Mouse (Mus musculus): ENCODE measurements around the gene Amigo1. TPM values are rescaled to one million over a fixed set of nuclear protein-coding genes. Genes with fewer than 3 reads are reported as not detected.

Gene Amigo1
- polyA plus RNA-seq, 1 experiment from 2014 or later = 11.3 TPM

DNA sequence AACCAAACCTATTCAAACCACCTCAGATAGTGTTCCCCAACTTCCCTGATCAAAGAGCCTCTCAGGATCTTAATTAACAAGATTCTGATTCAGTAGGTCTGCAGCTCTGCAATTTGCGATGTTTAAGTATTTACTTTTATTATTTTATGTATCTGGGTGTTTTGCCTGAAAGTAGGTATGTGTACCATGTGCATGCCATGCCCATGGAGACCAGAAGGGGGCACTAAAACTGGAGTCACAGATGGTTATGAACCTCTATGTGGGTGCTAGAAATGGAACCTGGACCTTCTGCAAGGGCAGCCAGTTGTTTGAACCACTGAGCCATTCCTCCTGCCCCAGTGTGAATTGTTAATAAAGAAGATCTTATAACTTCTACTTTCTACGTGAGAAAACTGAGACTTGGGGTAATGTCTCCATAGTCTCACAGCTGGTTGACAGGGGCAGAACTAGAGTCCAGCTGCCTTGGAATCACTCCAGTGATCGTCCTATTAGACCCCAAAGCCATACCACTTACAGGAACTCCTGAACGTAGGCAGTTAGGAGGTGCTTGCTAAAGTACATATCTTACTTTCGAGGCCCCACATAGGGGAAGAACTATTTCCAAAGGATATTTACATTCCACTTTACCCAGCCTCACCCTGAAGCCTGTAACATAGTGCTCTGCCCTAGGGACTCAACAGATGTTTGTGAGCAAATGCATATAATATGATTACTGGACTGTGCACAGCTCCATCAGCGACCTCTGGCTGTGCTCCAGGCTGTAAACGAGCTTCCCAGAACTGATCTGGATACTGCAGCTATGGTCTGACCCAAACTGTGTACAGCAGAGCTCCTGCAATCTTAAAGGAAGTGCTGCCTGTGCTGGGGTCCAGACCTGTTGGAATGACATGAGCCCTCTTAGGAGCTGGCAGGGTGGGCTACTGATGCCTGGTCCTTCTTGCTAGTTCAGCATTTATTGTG, 7.1 kb upstream of the Amigo1 start:
- Histone ChIP-seq H3K9ac (no peak overlapping the region), H3K27ac (no peak overlapping the region), H3K4me2 (replicated peaks) (no peak overlapping the region), H3K9me3 (ENCODE audit: control insufficient read depth, low read length) (no peaks in the 10 kb centered on the region), H3K4me3 (replicated peaks; ENCODE audit: low read length) (no peak overlapping the region), H3K4me1 (replicated peaks; ENCODE audit: control insufficient read depth, insufficient read depth, low read length) (peaks cover 16% of the 10 kb centered on the region), H3K36me3 (replicated peaks; ENCODE audit: control insufficient read depth, insufficient read depth) (no peaks in the 10 kb centered on the region), H3K27me3 (ENCODE audit: control insufficient read depth, insufficient read depth, low read length) (no peaks in the 10 kb centered on the region)
- DNase-seq (ENCODE audit: low spot score) (no peak), ATAC-seq (ENCODE audit: low FRiP score) (no peak)
- 76% methylated on average over 7 of the region's 7 CpGs for WGBS

DNA sequence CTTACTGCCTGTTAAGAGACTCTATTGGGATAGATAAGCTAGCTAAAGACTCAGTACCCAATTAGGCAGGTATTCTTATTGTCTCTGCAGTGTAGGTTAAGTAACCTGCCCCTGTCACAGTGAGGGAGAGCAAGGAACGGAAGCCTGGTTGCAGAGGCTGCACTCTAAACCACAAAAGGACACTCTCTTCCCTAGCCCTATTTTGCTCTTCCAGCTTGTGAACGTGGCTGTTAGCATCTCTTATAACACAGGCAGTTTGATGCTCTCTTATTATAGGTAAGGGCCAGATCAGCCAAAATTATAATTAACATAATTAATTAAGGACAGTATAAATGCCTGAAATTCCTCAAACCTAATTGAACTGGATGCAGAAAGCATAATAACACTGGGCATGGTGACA, 5.6 kb upstream of the Amigo1 start:
- WGBS = 39% methylated on average over 2 of the region's 2 CpGs
- no peak overlapping the region for H3K9ac ChIP-seq
- H3K4me3 ChIP-seq (replicated peaks; ENCODE audit: low read length) = no peak overlapping the region

DNA sequence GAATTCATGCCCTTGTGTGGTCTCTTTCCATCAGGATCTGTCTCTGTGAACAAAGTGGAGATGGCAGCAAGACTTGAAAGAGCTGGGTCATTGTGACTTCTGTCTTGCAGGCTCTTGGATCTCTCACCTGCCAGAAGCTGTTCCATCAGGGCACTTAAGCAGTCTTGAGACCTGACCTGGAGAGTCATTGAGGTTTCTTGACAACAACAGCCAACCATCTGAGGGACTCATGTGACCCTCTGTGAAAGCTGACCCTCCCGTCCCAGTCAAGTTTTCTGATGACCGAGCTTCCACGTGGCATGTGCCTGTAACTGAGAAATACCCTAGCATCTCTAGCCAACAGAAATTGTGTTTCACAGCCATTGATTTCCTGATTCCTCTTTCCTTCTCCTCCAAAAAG, 1.4 kb upstream of the Amigo1 start:
- Histone ChIP-seq H3K9ac (no peak overlapping the region), H3K4me3 (replicated peaks; ENCODE audit: low read length) (no peak overlapping the region), H3K36me3 (replicated peaks; ENCODE audit: control insufficient read depth, insufficient read depth) (peaks cover 7% of the 10 kb centered on the region; the same call in 1 of the 2 replicates), H3K4me2 (replicated peaks) (no peak overlapping the region), H3K27ac (no peak overlapping the region), H3K27me3 (ENCODE audit: control insufficient read depth, insufficient read depth, low read length) (peaks cover 3% of the 10 kb centered on the region; the same call in 1 of the 2 replicates), H3K9me3 (ENCODE audit: control insufficient read depth, low read length) (no peaks in the 10 kb centered on the region), H3K4me1 (replicated peaks; ENCODE audit: control insufficient read depth, insufficient read depth, low read length) (peaks cover 17% of the 10 kb centered on the region)
- DNase-seq (ENCODE audit: low spot score) (no peak), ATAC-seq (ENCODE audit: low FRiP score) (no peak)
- 87% methylated on average over 3 of the region's 3 CpGs for WGBS

More for the DNA sequence above, 5.6 kb upstream of the Amigo1 start:
- Histone ChIP-seq H3K27me3 (ENCODE audit: control insufficient read depth, insufficient read depth, low read length) (peaks cover 3% of the 10 kb centered on the region; the same call in 1 of the 2 replicates), H3K9me3 (ENCODE audit: control insufficient read depth, low read length) (no peaks in the 10 kb centered on the region), H3K4me2 (replicated peaks) (no peak overlapping the region), H3K4me1 (replicated peaks; ENCODE audit: control insufficient read depth, insufficient read depth, low read length) (peaks cover 2% of the 10 kb centered on the region), H3K27ac (no peak overlapping the region), H3K36me3 (replicated peaks; ENCODE audit: control insufficient read depth, insufficient read depth) (no peaks in the 10 kb centered on the region)
- ATAC-seq (ENCODE audit: low FRiP score) (no peak), DNase-seq (ENCODE audit: low spot score) (no peak)

DNA sequence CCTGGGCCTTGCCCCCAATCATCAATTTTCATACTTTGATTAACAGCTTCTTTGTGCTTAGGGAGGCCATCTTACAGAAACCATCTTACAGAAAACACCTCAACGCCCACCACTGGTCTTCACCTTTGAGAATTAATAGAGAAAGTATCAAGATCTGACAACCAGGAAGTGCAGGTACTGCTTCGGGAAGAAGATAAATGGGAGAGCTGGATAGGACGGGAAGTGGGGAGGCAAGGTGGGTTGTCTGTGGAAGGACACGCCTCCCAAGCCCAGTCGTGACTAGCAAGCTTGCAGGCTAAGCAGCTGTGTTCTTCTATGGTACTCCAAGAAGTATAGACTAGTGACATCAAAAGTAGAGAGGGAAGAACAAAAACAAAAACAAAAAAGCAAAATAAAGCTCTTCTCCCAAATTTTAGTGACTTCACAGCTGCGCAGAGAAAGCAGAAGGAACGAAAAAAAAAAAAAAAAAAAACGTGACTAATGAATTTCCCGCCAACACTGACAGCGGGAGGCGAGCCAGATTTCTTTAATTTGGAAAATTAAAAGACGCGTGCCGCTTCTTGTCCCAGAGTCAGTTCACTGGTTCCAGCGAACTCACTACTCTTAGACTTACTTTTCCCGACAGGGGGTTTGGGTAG, 556 bp upstream of the Amigo1 start:
- no peak overlapping the region for H3K27ac ChIP-seq
- peaks cover 17% of the 10 kb centered on the region for H3K4me1 ChIP-seq (replicated peaks; ENCODE audit: control insufficient read depth, insufficient read depth, low read length)
- peak overlapping the region; percentile 79; the same call in 1 of the 2 replicates for H3K9ac ChIP-seq
- H3K4me2 ChIP-seq (replicated peaks) = peak overlapping the region; percentile 81
- H3K27me3 ChIP-seq (ENCODE audit: control insufficient read depth, insufficient read depth, low read length) = peaks cover 3% of the 10 kb centered on the region; the same call in 1 of the 2 replicates
- no peaks in the 10 kb centered on the region for H3K9me3 ChIP-seq (ENCODE audit: control insufficient read depth, low read length)
- DNase-seq (ENCODE audit: low spot score) (no peak), ATAC-seq (ENCODE audit: low FRiP score) (0 out of 2 replicates have a peak, but pooled peaks have one; percentile 47)
- H3K36me3 ChIP-seq (replicated peaks; ENCODE audit: control insufficient read depth, insufficient read depth) = peaks cover 7% of the 10 kb centered on the region; the same call in 1 of the 2 replicates
- peak overlapping the region; percentile 73 for H3K4me3 ChIP-seq (replicated peaks; ENCODE audit: low read length)
- 3% methylated on average over 16 of the region's 16 CpGs for WGBS

DNA sequence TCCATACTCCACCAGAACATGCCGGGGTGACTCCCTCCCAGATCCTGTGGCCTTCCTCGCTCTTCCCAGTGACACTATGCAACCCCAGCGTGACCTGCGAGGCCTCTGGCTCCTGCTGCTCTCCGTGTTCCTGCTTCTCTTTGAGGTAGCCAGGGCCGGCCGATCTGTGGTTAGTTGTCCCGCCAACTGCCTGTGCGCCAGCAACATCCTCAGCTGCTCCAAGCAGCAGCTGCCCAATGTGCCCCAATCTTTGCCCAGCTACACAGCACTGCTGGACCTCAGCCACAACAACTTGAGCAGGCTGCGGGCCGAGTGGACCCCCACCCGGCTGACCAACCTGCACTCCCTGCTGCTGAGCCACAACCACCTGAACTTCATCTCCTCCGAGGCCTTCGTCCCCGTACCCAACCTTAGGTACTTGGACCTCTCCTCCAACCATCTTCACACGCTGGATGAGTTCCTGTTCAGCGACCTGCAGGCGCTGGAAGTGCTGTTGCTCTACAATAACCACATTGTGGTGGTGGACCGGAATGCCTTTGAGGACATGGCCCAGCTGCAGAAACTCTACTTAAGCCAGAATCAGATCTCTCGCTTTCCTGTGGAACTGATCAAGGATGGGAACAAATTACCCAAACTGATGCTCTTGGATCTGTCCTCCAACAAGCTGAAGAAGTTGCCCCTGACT, 1.1 kb downstream of the Amigo1 start:
- Histone ChIP-seq H3K9ac (peak overlapping the region; percentile 79), H3K27me3 (ENCODE audit: control insufficient read depth, insufficient read depth, low read length) (peaks cover 3% of the 10 kb centered on the region; the same call in 1 of the 2 replicates), H3K27ac (no peak overlapping the region), H3K4me2 (replicated peaks) (peak overlapping the region; percentile 81), H3K4me3 (replicated peaks; ENCODE audit: low read length) (peak overlapping the region; percentile 73), H3K4me1 (replicated peaks; ENCODE audit: control insufficient read depth, insufficient read depth, low read length) (peaks cover 17% of the 10 kb centered on the region), H3K9me3 (ENCODE audit: control insufficient read depth, low read length) (no peaks in the 10 kb centered on the region), H3K36me3 (replicated peaks; ENCODE audit: control insufficient read depth, insufficient read depth) (peaks cover 14% of the 10 kb centered on the region; the same call in 1 of the 2 replicates)
- WGBS = 57% methylated on average over 20 of the region's 20 CpGs
- DNase-seq (ENCODE audit: low spot score) (no peak), ATAC-seq (ENCODE audit: low FRiP score) (no peak; the same call in 1 of the 2 replicates)

GRCm38 (mm10) chr3:108188716-108189490, 2.8 kb downstream of the Amigo1 start:
- no peak overlapping the region for H3K27ac ChIP-seq
- H3K27me3 ChIP-seq (ENCODE audit: control insufficient read depth, insufficient read depth, low read length) = peaks cover 3% of the 10 kb centered on the region; the same call in 1 of the 2 replicates
- no peaks in the 10 kb centered on the region for H3K9me3 ChIP-seq (ENCODE audit: control insufficient read depth, low read length)
- no peak for DNase-seq (ENCODE audit: low spot score)
- no peak overlapping the region for H3K9ac ChIP-seq
- 63% methylated on average over 9 of the region's 9 CpGs for WGBS
- peaks cover 14% of the 10 kb centered on the region; the same call in 1 of the 2 replicates for H3K36me3 ChIP-seq (replicated peaks; ENCODE audit: control insufficient read depth, insufficient read depth)
- H3K4me2 ChIP-seq (replicated peaks) = no peak overlapping the region; the same call in 1 of the 2 replicates
- peaks cover 20% of the 10 kb centered on the region for H3K4me1 ChIP-seq (replicated peaks; ENCODE audit: control insufficient read depth, insufficient read depth, low read length)
- no peak overlapping the region for H3K4me3 ChIP-seq (replicated peaks; ENCODE audit: low read length)
- ATAC-seq (ENCODE audit: low FRiP score) = no peak

- WGBS = 78% methylated on average over 5 of the region's 5 CpGs
- H3K9ac ChIP-seq = no peak overlapping the region
- no peaks in the 10 kb centered on the region for H3K9me3 ChIP-seq (ENCODE audit: control insufficient read depth, low read length)
- peaks cover 14% of the 10 kb centered on the region; the same call in 1 of the 2 replicates for H3K36me3 ChIP-seq (replicated peaks; ENCODE audit: control insufficient read depth, insufficient read depth)
- no peak overlapping the region for H3K4me2 ChIP-seq (replicated peaks)
- H3K27ac ChIP-seq = no peak overlapping the region
- no peak overlapping the region for H3K4me3 ChIP-seq (replicated peaks; ENCODE audit: low read length)
- ATAC-seq (ENCODE audit: low FRiP score) (no peak), DNase-seq (ENCODE audit: low spot score) (no peak)
- peaks cover 20% of the 10 kb centered on the region for H3K4me1 ChIP-seq (replicated peaks; ENCODE audit: control insufficient read depth, insufficient read depth, low read length)
- H3K27me3 ChIP-seq (ENCODE audit: control insufficient read depth, insufficient read depth, low read length) = no peaks in the 10 kb centered on the region
Observed at GRCm38 (mm10) chr3:108189897-108190296, 3.8 kb downstream of the Amigo1 start.

DNA sequence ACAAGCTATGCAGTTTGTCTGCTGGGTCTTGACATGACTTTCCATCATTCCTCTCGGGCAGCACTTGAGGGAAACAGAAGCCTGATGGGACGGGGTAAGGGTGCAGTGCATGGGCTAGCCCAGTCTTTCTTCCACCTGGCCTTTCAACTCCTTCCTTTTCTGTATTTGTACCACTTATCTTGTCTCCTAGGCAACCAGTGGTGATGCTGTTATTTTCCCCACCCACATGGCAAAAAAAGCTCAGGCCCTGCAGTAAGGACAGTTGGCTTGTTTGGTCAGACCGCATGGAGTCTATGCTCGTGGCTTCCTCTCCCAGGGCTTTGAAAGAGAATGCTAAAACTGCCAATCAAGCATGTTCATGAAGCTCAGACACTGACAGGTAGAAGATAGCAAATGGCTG, 7.6 kb downstream of the Amigo1 start:
- Histone ChIP-seq H3K27me3 (ENCODE audit: control insufficient read depth, insufficient read depth, low read length) (no peaks in the 10 kb centered on the region), H3K9me3 (ENCODE audit: control insufficient read depth, low read length) (no peaks in the 10 kb centered on the region), H3K4me2 (replicated peaks) (no peak overlapping the region), H3K4me3 (replicated peaks; ENCODE audit: low read length) (no peak overlapping the region), H3K36me3 (replicated peaks; ENCODE audit: control insufficient read depth, insufficient read depth) (peaks cover 8% of the 10 kb centered on the region), H3K4me1 (replicated peaks; ENCODE audit: control insufficient read depth, insufficient read depth, low read length) (peaks cover 31% of the 10 kb centered on the region), H3K27ac (no peak overlapping the region), H3K9ac (no peak overlapping the region)
- WGBS = 84% methylated on average over 4 of the region's 4 CpGs
- DNase-seq (ENCODE audit: low spot score) = no peak
- ATAC-seq (ENCODE audit: low FRiP score) = no peak

All from hindbrain, embryonic 14.5 days (tissue).